Mouse (Mus musculus) thymus, adult 2 months (tissue): ENCODE data around the gene Prr12.
A peak's percentile ranks its signal among the peaks of the same experiment; 100 is the strongest.

Experiments used
- CTCF ChIP-seq: fragments of 200-500 bp; IDR thresholded peaks from 2 replicates; pipeline ENCODE4 v1.5.1; 2012; ENCODE audit warnings: mild to moderate bottlenecking, control low read depth, low read length, moderate library complexity, borderline replicate concordance; ENCODE audit not compliant: control insufficient read depth, poor library complexity, insufficient read depth; ENCODE audit errors: extremely low read depth
- POLR2A ChIP-seq: fragments of 200-500 bp; IDR thresholded peaks from 2 replicates; pipeline ENCODE4 v1.6.1; 2012; ENCODE audit warnings: mild to moderate bottlenecking, low read length, control low read depth, moderate library complexity; ENCODE audit not compliant: control insufficient read depth, poor library complexity, insufficient read depth; ENCODE audit errors: extremely low read depth

DNA sequence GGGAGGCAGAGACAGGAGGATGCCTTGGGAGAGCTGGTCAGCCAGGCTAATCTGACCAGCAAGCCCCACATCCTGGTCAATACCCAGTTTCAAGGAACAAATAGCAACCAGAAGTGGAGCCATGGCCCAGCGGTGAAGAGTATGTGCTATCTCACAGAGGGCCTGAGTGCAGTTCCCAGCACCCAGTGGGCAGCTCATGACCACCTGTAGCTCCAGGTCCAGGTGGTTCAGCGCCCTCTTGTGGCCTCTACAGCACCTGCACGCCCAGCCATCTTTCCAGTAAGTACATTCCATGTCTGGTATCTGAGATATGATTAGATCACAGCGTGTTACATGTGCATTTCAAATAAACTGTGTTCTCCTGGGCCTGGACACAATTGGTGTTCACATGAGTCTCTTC, 33.4 kb upstream of the Prr12 start:
- 0 out of 2 replicates have a peak, but pooled peaks have one; percentile 20 for TF ChIP-seq CTCF
- no peak for TF ChIP-seq POLR2A
